Mouse (Mus musculus) granulocyte monocyte progenitor cell, adult 5-6 weeks (primary cell): ENCODE data around the gene Mlc1. TPM values are rescaled to one million over a fixed set of nuclear protein-coding genes. Genes with fewer than 3 reads are reported as not detected.

ENCODE experiments used
- ATAC-seq: replicated peaks from 2 replicates; pipeline ENCODE4 v1.8.0; 2016; ENCODE audit warnings: mild to moderate bottlenecking, moderate TSS enrichment, inconsistent platforms; ENCODE audit not compliant: poor library complexity, severe bottlenecking
- total RNA-seq, 2 experiments: library from RNA; stranded (forward) in 1 of 2; stranded (reverse) in 1 of 2; fragments of 200-712, 200-1000 nt in 1 of 2; fragments of >200 nt in 1 of 2; fragmentation: Nextera tagmentation in 1 of 2; gene quantifications; 2 replicates each; pipeline ENCODE4 v1.2.3; 2014 to 2017

Mlc1 gene
- total RNA-seq, 2 experiments from 2014 or later, result not detected

- no peak for ATAC-seq
Observed at GRCm38 (mm10) chr15:88942783-88943182, 36.0 kb downstream of the Mlc1 start.

GRCm38 (mm10) chr15:88937291-88937650, 41.5 kb downstream of the Mlc1 start:
- ATAC-seq, result no peak

DNA sequence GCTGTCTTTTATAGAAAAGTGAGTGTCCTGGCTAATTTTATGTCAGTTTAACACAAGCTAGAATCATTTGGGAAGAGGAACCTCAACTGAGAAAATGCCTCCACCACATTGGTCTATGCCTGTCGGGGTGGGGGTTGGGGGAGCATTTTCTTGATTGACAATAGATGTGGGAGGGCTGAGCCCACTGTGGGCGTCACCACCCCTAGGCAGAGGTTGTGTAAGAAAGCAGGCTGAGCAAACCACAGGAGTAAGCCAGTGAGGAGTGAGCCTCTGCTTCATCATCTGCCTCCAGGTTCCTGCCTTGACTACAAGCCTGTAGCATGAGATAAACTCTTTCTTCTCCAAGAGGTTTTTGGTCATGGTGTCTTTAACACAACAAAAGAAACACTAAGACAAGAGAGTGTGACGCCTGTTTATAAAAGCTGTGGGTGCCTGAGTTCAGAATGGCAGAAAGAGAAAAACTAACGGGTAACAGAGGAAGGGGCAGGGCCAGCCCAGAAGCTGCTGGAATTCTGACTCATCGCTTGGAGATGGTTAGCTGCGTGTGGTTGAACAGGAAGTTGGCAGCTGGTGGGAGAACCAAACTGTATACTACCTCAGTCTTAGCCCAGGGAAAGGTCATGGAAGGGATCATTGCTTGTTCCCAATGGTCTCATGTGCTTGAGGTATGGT, 42.1 kb downstream of the Mlc1 start:
- ATAC-seq, result peak; percentile 73

GRCm38 (mm10) chr15:88934141-88934540, 44.7 kb downstream of the Mlc1 start:
- no peak for ATAC-seq

GRCm38 (mm10) chr15:88932667-88933066, 46.1 kb downstream of the Mlc1 start:
- ATAC-seq, result no peak

- ATAC-seq, result no peak
Observed at GRCm38 (mm10) chr15:88921992-88922310, 56.9 kb downstream of the Mlc1 start.

GRCm38 (mm10) chr15:88921131-88921991, 57.4 kb downstream of the Mlc1 start:
- peak; percentile 89 for ATAC-seq

- no peak for ATAC-seq
Observed at GRCm38 (mm10) chr15:88920065-88920464, 58.7 kb downstream of the Mlc1 start.

GRCm38 (mm10) chr15:88919328-88919727, 59.5 kb downstream of the Mlc1 start:
- no peak for ATAC-seq

GRCm38 (mm10) chr15:88917126-88917525, 61.7 kb downstream of the Mlc1 start:
- ATAC-seq, result no peak

GRCm38 (mm10) chr15:88916366-88916765, 62.4 kb downstream of the Mlc1 start:
- ATAC-seq, result no peak

- no peak for ATAC-seq
Observed at GRCm38 (mm10) chr15:88915046-88915445, 63.8 kb downstream of the Mlc1 start.

GRCm38 (mm10) chr15:88906347-88906746, 72.5 kb downstream of the Mlc1 start:
- ATAC-seq, result no peak

Other genes with a start within 250 kb of the Mlc1 start
- 40.9 and 53.1 TPM in 2 replicates for gene Brd1, start 244.8 kb downstream of the Mlc1 start, total RNA-seq (2014; fragmentation: Nextera tagmentation)
- 51.7 and 52.5 TPM in 2 replicates for gene Brd1, start 244.8 kb downstream of the Mlc1 start, total RNA-seq (2017)
- 62.1 and 73.2 TPM in 2 replicates for gene Zbed4, start 227.3 kb downstream of the Mlc1 start, total RNA-seq (2014; fragmentation: Nextera tagmentation)
- gene Zbed4, start 227.3 kb downstream of the Mlc1 start, total RNA-seq (2017), result 55.0 and 61.0 TPM in 2 replicates
- 12.9 and 14.2 TPM in 2 replicates for gene Alg12, start 159.7 kb downstream of the Mlc1 start, total RNA-seq (2014; fragmentation: Nextera tagmentation)
- 3.5 and 11.6 TPM in 2 replicates for gene Alg12, start 159.7 kb downstream of the Mlc1 start, total RNA-seq (2017)
- 72.9 and 76.0 TPM in 2 replicates for gene Creld2, start 159.4 kb downstream of the Mlc1 start, total RNA-seq (2014; fragmentation: Nextera tagmentation)
- gene Creld2, start 159.4 kb downstream of the Mlc1 start, total RNA-seq (2017), result 138 and 139 TPM in 2 replicates
- gene Pim3, start 116.8 kb downstream of the Mlc1 start, total RNA-seq (2014; fragmentation: Nextera tagmentation), result 13.8 and 14.6 TPM in 2 replicates
- gene Pim3, start 116.8 kb downstream of the Mlc1 start, total RNA-seq (2017), result 13.0 and 21.3 TPM in 2 replicates
- not detected in 2 replicates for gene Ttll8, start 24.6 kb downstream of the Mlc1 start, total RNA-seq (2014; fragmentation: Nextera tagmentation)
- not detected in 2 replicates for gene Ttll8, start 24.6 kb downstream of the Mlc1 start, total RNA-seq (2017)
- not detected in 2 replicates for gene Mov10l1, start 3.9 kb upstream of the Mlc1 start, total RNA-seq (2014; fragmentation: Nextera tagmentation)
- gene Mov10l1, start 3.9 kb upstream of the Mlc1 start, total RNA-seq (2017), result not detected in 2 replicates
- gene Panx2, start 80.7 kb upstream of the Mlc1 start, total RNA-seq (2014; fragmentation: Nextera tagmentation), result not detected in 2 replicates
- gene Panx2, start 80.7 kb upstream of the Mlc1 start, total RNA-seq (2017), result not detected in 2 replicates
- 38.0 and 44.2 TPM in 2 replicates for gene Trabd, start 96.1 kb upstream of the Mlc1 start, total RNA-seq (2014; fragmentation: Nextera tagmentation)
- gene Trabd, start 96.1 kb upstream of the Mlc1 start, total RNA-seq (2017), result 36.9 and 39.8 TPM in 2 replicates
- gene Selenoo, start 110.1 kb upstream of the Mlc1 start, total RNA-seq (2014; fragmentation: Nextera tagmentation), result 11.6 and 21.8 TPM in 2 replicates
- 13.6 and 16.2 TPM in 2 replicates for gene Selenoo, start 110.1 kb upstream of the Mlc1 start, total RNA-seq (2017)
- gene Tubgcp6, start 144.1 kb upstream of the Mlc1 start, total RNA-seq (2014; fragmentation: Nextera tagmentation), result 23.4 and 29.2 TPM in 2 replicates
- gene Tubgcp6, start 144.1 kb upstream of the Mlc1 start, total RNA-seq (2017), result 12.6 and 20.2 TPM in 2 replicates
- gene Hdac10, start 149.7 kb upstream of the Mlc1 start, total RNA-seq (2014; fragmentation: Nextera tagmentation), result 11.3 and 14.7 TPM in 2 replicates
- gene Hdac10, start 149.7 kb upstream of the Mlc1 start, total RNA-seq (2017), result 11.2 and 13.9 TPM in 2 replicates
- gene Mapk12, start 161.7 kb upstream of the Mlc1 start, total RNA-seq (2014; fragmentation: Nextera tagmentation), result not detected in 2 replicates
- 0.93 TPM in 1 of 2 replicates, not detected in the other for gene Mapk12, start 161.7 kb upstream of the Mlc1 start, total RNA-seq (2017)
- gene Mapk11, start 170.6 kb upstream of the Mlc1 start, total RNA-seq (2014; fragmentation: Nextera tagmentation), result not detected in 2 replicates
- not detected in 2 replicates for gene Mapk11, start 170.6 kb upstream of the Mlc1 start, total RNA-seq (2017)
- gene Plxnb2, start 201.8 kb upstream of the Mlc1 start, total RNA-seq (2014; fragmentation: Nextera tagmentation), result 19.1 and 23.4 TPM in 2 replicates
- 11.0 and 14.7 TPM in 2 replicates for gene Plxnb2, start 201.8 kb upstream of the Mlc1 start, total RNA-seq (2017)
- 4.3 and 6.1 TPM in 2 replicates for gene Dennd6b, start 217.5 kb upstream of the Mlc1 start, total RNA-seq (2014; fragmentation: Nextera tagmentation)
- gene Dennd6b, start 217.5 kb upstream of the Mlc1 start, total RNA-seq (2017), result 2.5 and 4.7 TPM in 2 replicates
- 9.2 and 10.5 TPM in 2 replicates for gene Ppp6r2, start 232.5 kb upstream of the Mlc1 start, total RNA-seq (2014; fragmentation: Nextera tagmentation)
- gene Ppp6r2, start 232.5 kb upstream of the Mlc1 start, total RNA-seq (2017), result 5.8 and 6.4 TPM in 2 replicates